Mouse (Mus musculus): ENCODE results near the gene Hint2.

The Hint2 gene

GRCm38 (mm10) chr4:43656339-43657109 is at the start of gene Hint2:
Hint2 (minus strand) TSS chr4:43656466.
- in situ Hi-C loops (cut with MboI; ENCODE audit: low pct_unique_long_range_greater_than_20kb in 1 of 2, low sequenced_read_pairs in 2 of 2, unreplicated experiment in 1 of 2), result no loop called here

GRCm38 (mm10) chr4:43705991-43706390 is 49.7 kb upstream of the Hint2 start:
- in situ Hi-C loops (cut with MboI; ENCODE audit: low pct_unique_long_range_greater_than_20kb in 1 of 2, low sequenced_read_pairs in 2 of 2, unreplicated experiment in 1 of 2), result no loop called here

- in situ Hi-C loops (cut with MboI; ENCODE audit: low pct_unique_long_range_greater_than_20kb in 1 of 2, low sequenced_read_pairs in 2 of 2, unreplicated experiment in 1 of 2), result no loop called here
Measured at GRCm38 (mm10) chr4:43703851-43704250, 47.6 kb upstream of the Hint2 start.

GRCm38 (mm10) chr4:43703439-43703838 is 47.2 kb upstream of the Hint2 start:
- in situ Hi-C loops (cut with MboI; ENCODE audit: low pct_unique_long_range_greater_than_20kb in 1 of 2, low sequenced_read_pairs in 2 of 2, unreplicated experiment in 1 of 2), result no loop called here

GRCm38 (mm10) chr4:43700707-43701106 is 44.4 kb upstream of the Hint2 start, which contains the start of gene Olfr70:
Olfr70 (minus strand) TSS chr4:43700807.
- in situ Hi-C loops (cut with MboI; ENCODE audit: low pct_unique_long_range_greater_than_20kb in 1 of 2, low sequenced_read_pairs in 2 of 2, unreplicated experiment in 1 of 2), result no loop called here

GRCm38 (mm10) chr4:43696561-43696960 is 40.3 kb upstream of the Hint2 start:
- in situ Hi-C loops (cut with MboI; ENCODE audit: low pct_unique_long_range_greater_than_20kb in 1 of 2, low sequenced_read_pairs in 2 of 2, unreplicated experiment in 1 of 2), result no loop called here

GRCm38 (mm10) chr4:43695249-43695671 is 39.0 kb upstream of the Hint2 start:
- in situ Hi-C loops (cut with MboI; ENCODE audit: low pct_unique_long_range_greater_than_20kb in 1 of 2, low sequenced_read_pairs in 2 of 2, unreplicated experiment in 1 of 2), result no loop called here

- in situ Hi-C loops (cut with MboI; ENCODE audit: low pct_unique_long_range_greater_than_20kb in 1 of 2, low sequenced_read_pairs in 2 of 2, unreplicated experiment in 1 of 2), result no loop called here
Measured at GRCm38 (mm10) chr4:43694439-43695248, 38.4 kb upstream of the Hint2 start.

GRCm38 (mm10) chr4:43693806-43694241 is 37.6 kb upstream of the Hint2 start:
- in situ Hi-C loops (cut with MboI; ENCODE audit: low pct_unique_long_range_greater_than_20kb in 1 of 2, low sequenced_read_pairs in 2 of 2, unreplicated experiment in 1 of 2), result no loop called here

- in situ Hi-C loops (cut with MboI; ENCODE audit: low pct_unique_long_range_greater_than_20kb in 1 of 2, low sequenced_read_pairs in 2 of 2, unreplicated experiment in 1 of 2), result no loop called here
Measured at GRCm38 (mm10) chr4:43691026-43691425, 34.8 kb upstream of the Hint2 start.

- in situ Hi-C loops (cut with MboI; ENCODE audit: low pct_unique_long_range_greater_than_20kb in 1 of 2, low sequenced_read_pairs in 2 of 2, unreplicated experiment in 1 of 2), result no loop called here
Measured at GRCm38 (mm10) chr4:43690021-43690420, 33.8 kb upstream of the Hint2 start.

GRCm38 (mm10) chr4:43679416-43680043 is 23.3 kb upstream of the Hint2 start:
- in situ Hi-C loops (cut with MboI; ENCODE audit: low pct_unique_long_range_greater_than_20kb in 1 of 2, low sequenced_read_pairs in 2 of 2, unreplicated experiment in 1 of 2), result no loop called here

GRCm38 (mm10) chr4:43678541-43678940 is 22.3 kb upstream of the Hint2 start:
- in situ Hi-C loops (cut with MboI; ENCODE audit: low pct_unique_long_range_greater_than_20kb in 1 of 2, low sequenced_read_pairs in 2 of 2, unreplicated experiment in 1 of 2), result no loop called here

- in situ Hi-C loops (cut with MboI; ENCODE audit: low pct_unique_long_range_greater_than_20kb in 1 of 2, low sequenced_read_pairs in 2 of 2, unreplicated experiment in 1 of 2), result no loop called here
Measured at GRCm38 (mm10) chr4:43675608-43676007, 19.3 kb upstream of the Hint2 start.

GRCm38 (mm10) chr4:43674974-43675373 is 18.7 kb upstream of the Hint2 start:
- in situ Hi-C loops (cut with MboI; ENCODE audit: low pct_unique_long_range_greater_than_20kb in 1 of 2, low sequenced_read_pairs in 2 of 2, unreplicated experiment in 1 of 2), result no loop called here

- in situ Hi-C loops (cut with MboI; ENCODE audit: low pct_unique_long_range_greater_than_20kb in 1 of 2, low sequenced_read_pairs in 2 of 2, unreplicated experiment in 1 of 2), result no loop called here
Measured at GRCm38 (mm10) chr4:43673703-43674102, 17.4 kb upstream of the Hint2 start.

GRCm38 (mm10) chr4:43672070-43672469 is 15.8 kb upstream of the Hint2 start:
- in situ Hi-C loops (cut with MboI; ENCODE audit: low pct_unique_long_range_greater_than_20kb in 1 of 2, low sequenced_read_pairs in 2 of 2, unreplicated experiment in 1 of 2), result no loop called here

GRCm38 (mm10) chr4:43669428-43669794 is 13.1 kb upstream of the Hint2 start:
- in situ Hi-C loops (cut with MboI; ENCODE audit: low pct_unique_long_range_greater_than_20kb in 1 of 2, low sequenced_read_pairs in 2 of 2, unreplicated experiment in 1 of 2), result no loop called here

GRCm38 (mm10) chr4:43668782-43669427 is 12.6 kb upstream of the Hint2 start, which contains the start of the genes Tmem8b and Fam221b:
Tmem8b (plus strand) TSS chr4:43668971.
Fam221b (minus strand) TSS chr4:43669145.
- in situ Hi-C loops (cut with MboI; ENCODE audit: low pct_unique_long_range_greater_than_20kb in 1 of 2, low sequenced_read_pairs in 2 of 2, unreplicated experiment in 1 of 2), result no loop called here
